Mouse (Mus musculus): ENCODE measurements around the gene Bik. TPM values are rescaled to one million over a fixed set of nuclear protein-coding genes. Genes with fewer than 3 reads are reported as not detected.

The Bik gene
- total RNA-seq, 4 experiments from 2014 or later: 0.40 to 0.70 (median 0.54) TPM; not detected in 1

GRCm38 (mm10) chr15:83547144-83547543, 20.5 kb downstream of the Bik start:
- DNase-seq (ENCODE audit: low spot score in 2 of 2): no peak

DNA sequence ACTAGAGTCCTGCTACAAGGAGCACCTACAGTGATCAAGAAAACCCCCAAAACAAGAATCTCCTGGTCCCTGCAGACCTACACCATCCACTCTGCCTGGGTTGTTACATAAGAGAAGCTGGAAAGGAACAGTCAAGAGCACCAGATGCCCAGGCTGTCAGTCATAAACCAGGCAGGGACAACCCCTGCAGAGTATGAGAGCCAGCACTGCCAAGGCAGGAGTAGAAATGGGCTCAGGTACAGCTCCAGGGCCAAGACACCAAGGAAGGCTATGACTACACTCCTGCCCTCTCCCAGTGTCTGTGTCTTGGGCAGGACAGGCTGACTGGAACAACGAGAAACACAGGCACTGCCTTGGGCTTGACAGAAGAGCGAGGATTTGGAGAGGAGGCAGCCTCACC, 23.5 kb downstream of the Bik start:
- DNase-seq (ENCODE audit: low spot score in 2 of 2): no peak

DNA sequence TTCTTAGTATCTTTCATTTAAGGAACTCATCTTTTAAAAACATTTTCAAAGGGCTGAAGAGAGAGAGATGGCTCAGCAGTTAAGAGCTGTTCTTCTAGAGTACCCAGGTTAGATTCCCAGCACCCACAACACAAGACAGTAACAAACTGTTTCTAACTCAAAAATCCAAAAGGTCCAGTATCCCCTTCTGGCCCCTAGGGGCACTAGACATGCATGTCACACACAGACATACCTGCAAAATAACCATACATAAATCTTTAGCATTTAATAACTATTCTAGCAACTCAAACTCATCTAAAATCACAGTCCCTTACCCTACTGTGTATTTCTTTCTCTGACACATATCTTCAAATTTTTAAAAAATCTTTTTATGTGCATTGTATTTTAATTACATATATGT, 27.2 kb downstream of the Bik start:
- DNase-seq (ENCODE audit: low spot score in 2 of 2): no peak

- DNase-seq (ENCODE audit: low spot score in 2 of 2): peak; percentile 78 to 80
Observed at GRCm38 (mm10) chr15:83555161-83555974, 28.7 kb downstream of the Bik start.

GRCm38 (mm10) chr15:83560941-83561477, 34.3 kb downstream of the Bik start:
- DNase-seq (ENCODE audit: low spot score in 2 of 2): no peak

GRCm38 (mm10) chr15:83562626-83563270, 36.1 kb downstream of the Bik start:
- DNase-seq (ENCODE audit: low spot score in 2 of 2): peak in 1 of 2 experiments; percentile 72

DNA sequence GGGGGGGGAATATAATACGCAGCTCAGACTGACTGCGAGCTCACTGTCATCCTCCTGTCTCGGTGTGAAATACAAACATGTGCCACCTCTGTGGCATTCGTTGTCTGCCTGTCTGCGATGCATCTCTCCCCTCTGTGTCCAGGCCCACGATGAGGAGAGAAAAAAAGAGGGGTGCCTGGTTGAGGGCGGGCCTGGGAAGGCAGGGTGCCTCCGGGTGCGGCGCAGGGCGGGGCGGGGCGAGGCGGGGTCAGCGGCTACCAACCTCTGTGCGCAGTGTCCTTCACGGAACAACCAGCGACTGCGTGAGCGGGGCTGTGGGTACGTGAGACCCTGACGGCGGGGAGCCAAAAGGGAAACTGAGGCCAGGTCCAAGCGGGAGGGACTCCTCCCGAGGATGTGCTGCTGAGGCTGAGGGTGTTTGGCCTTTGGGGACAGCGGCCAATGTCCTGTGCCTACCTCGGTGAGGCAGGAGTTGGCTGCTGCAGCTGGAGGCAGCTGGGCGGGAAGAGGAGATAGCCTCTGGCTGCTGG, 36.7 kb downstream of the Bik start, which contains the start of the genes Tspo and Mcat:
Tspo (plus strand) TSS at position 266 of the 530 bp plus-strand sequence.
Mcat (minus strand) TSS at position 461 of the 530 bp plus-strand sequence.
- no peak for DNase-seq (ENCODE audit: low spot score in 2 of 2)

DNA sequence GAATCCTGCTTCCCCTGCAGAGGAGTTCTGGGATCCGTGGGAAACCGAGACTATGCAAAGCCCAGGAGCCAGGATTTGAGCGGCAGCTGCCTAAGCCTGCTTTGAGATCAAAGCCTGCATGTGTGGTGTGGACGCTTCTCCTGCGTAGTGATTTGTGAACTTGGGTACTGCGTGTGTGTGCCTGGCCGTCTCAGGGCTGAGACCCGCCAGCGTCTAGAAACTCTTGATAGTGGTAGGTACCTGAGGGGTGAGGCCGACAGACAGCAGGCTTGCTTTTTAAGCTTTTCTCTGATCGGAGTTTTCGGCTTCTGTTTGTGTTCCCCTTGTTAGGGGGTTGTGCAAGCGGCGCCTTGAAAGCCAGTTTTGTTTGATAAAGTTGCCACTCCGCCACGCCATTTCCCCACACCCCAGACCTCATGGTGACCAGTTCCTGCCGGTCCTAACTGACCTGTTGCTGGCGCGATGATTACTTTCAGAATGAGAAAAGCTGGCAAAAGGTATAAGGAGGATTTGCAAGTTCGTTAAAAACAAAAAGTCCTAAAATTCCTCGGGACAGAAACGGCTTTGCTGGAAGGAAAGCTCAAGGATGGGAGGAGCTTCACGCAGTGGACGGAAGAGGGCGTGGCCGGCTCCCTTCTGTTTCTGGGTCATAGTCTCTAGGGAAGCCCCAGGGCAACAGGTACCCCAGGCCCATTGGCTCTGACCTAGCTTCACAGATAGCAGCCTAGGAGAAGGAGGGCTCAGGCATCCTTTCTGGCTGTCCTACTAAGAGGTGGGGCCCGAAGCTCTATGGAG, 37.4 kb downstream of the Bik start:
- DNase-seq (ENCODE audit: low spot score in 2 of 2): no peak

DNA sequence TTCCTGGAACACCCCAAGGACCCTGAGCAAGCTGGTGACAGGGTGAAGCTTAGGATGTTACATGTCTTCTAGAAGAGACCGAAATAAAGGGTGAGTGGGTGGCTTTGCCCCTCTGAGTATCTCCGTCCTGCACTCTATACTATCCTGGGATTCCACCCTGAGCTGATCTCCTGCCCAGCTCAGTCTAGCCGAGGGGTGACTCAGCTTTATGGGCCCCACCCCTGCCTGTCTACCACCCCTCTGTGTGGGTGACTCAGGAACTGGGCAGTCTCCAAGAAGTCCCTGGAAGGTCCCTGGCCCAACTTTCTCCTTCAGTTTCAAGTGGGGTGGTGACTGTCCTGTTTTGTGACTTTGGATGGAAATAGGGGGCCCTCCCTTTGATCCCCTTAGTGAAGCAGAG, 38.8 kb downstream of the Bik start:
- DNase-seq (ENCODE audit: low spot score in 2 of 2): no peak

DNA sequence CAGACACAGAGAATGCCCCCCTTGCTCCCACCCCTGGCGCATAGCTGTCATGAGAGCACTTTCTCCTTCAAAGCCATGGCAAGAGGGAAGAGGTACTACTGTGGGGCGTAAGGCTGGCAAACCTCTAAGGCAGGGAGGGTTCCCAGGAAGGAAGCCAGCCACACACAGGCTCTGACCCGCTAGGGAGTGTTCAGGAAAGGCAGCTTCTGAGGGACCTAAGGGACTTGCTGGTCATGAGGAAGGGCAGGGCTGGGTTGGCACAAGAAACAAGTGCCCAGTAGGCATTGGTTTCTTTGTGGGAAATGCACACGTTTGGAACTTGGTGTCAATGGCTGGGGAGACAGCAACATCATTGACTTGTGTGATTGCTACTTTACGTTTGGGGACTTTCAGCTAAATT, 39.3 kb downstream of the Bik start:
- no peak for DNase-seq (ENCODE audit: low spot score in 2 of 2)

GRCm38 (mm10) chr15:83567728-83568127, 41.1 kb downstream of the Bik start:
- DNase-seq (ENCODE audit: low spot score in 2 of 2): no peak

DNA sequence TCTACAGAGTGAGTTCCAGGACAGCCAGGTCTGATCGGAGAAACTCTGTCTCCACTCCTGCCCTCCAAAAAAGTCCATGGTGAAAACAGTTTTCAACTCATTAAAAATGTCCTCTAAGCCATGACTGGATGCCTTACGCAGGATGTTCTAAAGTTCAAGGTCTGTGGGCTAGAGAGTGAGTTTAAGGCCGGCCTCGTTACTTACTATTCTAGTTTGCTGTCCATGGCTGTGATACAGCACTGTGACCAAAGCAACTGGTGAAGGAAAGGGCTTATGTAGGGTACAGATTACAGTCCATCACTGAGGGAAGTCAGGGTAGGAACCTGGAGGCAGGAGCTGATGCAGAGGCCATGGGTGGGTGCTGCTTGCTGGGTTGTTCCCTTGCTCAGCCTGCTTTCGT, 41.9 kb downstream of the Bik start:
- no peak for DNase-seq (ENCODE audit: low spot score in 2 of 2)

GRCm38 (mm10) chr15:83569682-83570081, 43.0 kb downstream of the Bik start:
- no peak for DNase-seq (ENCODE audit: low spot score in 2 of 2)

GRCm38 (mm10) chr15:83570641-83571040, 44.0 kb downstream of the Bik start:
- no peak for DNase-seq (ENCODE audit: low spot score in 2 of 2)

- no peak for DNase-seq (ENCODE audit: low spot score in 2 of 2)
Observed at GRCm38 (mm10) chr15:83571636-83572035, 45.0 kb downstream of the Bik start.

DNA sequence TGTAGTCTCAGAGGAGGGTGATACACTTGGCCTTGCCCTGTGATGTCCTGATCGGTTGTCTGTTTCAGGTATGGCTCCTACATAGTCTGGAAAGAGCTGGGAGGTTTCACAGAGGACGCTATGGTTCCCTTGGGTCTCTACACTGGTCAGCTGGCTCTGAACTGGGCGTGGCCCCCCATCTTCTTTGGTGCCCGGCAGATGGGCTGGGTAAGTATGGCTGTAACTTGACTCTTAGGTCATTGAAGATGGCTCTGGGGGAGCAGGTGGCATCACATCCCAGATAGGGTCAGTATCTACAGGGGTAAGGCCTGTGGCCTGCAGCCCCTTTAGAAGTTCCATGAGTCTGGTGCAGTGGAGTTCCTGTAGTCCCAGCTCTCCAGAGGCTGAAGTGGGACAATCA, 45.5 kb downstream of the Bik start:
- no peak for DNase-seq (ENCODE audit: low spot score in 2 of 2)

- no peak for DNase-seq (ENCODE audit: low spot score in 2 of 2)
Observed at GRCm38 (mm10) chr15:83573606-83574005, 46.9 kb downstream of the Bik start.

DNA sequence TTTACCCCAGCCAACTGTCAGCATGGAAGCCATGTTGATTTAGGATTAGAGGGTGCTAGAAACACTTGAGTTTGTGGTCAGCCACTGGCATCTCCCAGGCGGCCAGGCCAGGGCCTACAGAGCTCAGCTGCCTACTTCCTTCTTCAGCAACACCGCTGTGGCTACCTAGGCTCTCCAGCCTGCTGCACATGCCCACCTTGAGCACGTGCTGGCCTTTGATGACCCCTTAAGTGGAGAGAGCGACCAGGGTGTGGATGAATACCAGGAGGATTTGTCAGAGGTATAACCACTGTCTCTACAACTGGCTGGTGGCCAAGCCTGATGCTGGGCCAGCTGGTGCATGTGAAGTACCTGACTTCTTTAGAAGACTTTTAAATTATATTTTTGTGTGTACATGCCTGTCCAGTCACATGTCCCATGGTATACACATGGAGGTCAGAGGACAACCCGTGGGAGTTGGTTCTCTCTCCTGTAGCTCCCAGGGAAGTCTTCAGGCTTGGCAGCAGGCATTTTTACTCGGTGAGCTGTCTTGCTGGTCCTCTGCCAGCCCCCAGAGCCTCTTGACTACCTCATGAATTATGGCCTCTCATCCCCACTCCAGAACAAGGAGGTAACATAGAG, 48.2 kb downstream of the Bik start:
- no peak for DNase-seq (ENCODE audit: low spot score in 2 of 2)

GRCm38 (mm10) chr15:83575543-83575942, 48.9 kb downstream of the Bik start:
- DNase-seq (ENCODE audit: low spot score in 2 of 2): no peak

GRCm38 (mm10) chr15:83576651-83577050, 50.0 kb downstream of the Bik start:
- DNase-seq (ENCODE audit: low spot score in 2 of 2): no peak

- no peak for DNase-seq (ENCODE audit: low spot score in 2 of 2)
Observed at GRCm38 (mm10) chr15:83582931-83583330, 56.3 kb downstream of the Bik start.

All from left cerebral cortex, adult 8-10 months (tissue).